ENCODE assay signal across 8 mouse cellular contexts in the genomic region with DNA sequence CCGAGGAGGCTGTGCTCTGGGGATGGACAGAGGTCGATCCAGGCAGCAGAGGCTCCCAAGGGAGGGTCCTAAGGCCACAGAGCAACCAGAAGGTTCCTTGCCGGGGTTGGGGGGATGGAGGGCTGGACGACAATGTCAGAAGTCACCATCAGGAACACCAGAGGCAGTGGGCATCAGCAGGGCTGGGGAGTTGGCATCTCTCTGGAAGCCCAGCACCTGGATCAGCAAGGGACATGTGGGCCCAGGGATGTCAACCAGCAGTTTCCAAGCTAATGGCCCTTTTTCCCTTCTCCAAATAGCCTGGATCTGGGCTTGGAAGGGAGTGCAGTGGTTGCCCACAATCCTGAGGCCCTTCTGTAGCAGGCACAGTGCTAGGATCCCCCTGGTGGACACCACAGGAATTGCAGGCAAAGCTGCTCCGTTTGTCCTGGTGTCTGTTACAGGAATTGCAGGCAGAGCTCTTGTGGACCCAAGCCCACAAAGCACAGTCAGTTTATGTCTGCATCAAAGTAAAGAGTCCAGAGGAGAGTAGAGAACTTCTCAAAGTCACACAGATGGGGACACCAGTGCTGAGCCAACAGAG. TPM values are rescaled to one million over a fixed set of nuclear protein-coding genes. Genes with fewer than 3 reads are reported as not detected.
DNase-seq lines count a peak whose midpoint lies in the region; ATAC-seq and TF ChIP-seq lines count a peak whose summit lies in the region.
"Had no signal": no experiment of that assay in that cellular context is flagged by ENCODE, and none has a peak within 500 bp of the region (broad histone marks: within the 10 kb centered on the region; RNA-seq: fewer than 3 reads in every experiment).

No protein-coding gene starts in this region.

- H3K36me3 ChIP-seq in ES-E14 (ENCODE audit: control insufficient read depth, insufficient read depth, low read length, poor library complexity, severe bottlenecking): no peaks in the 10 kb centered on the region
- H3K36me3 ChIP-seq in forebrain, embryonic 11.5 days (ENCODE audit: control insufficient read depth, insufficient read depth, low read length): no peaks in the 10 kb centered on the region

- no peak overlapping the region for H3K9ac ChIP-seq in ES-E14 (ENCODE audit: insufficient read depth, low read depth, low read length, poor library complexity, severe bottlenecking)
- no peak overlapping the region for H3K9ac ChIP-seq in forebrain, embryonic 11.5 days (ENCODE audit: low read length)

- peaks cover 0 to 28% of the 10 kb centered on the region in 2 experiments; a peak in 2 of 4 replicates for H3K4me1 ChIP-seq in ES-E14 (ENCODE audit: control insufficient read depth in 2 of 2, insufficient read depth in 2 of 2, low read length in 2 of 2, poor library complexity in 1 of 2)
- peaks cover 13% of the 10 kb centered on the region for H3K4me1 ChIP-seq in forebrain, embryonic 11.5 days (replicated peaks; ENCODE audit: control insufficient read depth, insufficient read depth, low read length)

- ATAC-seq in forebrain, embryonic 11.5 days (replicated peaks; ENCODE audit: low FRiP score): peak; percentile 58
- peak; percentile 76 to 77 for ATAC-seq in hematopoietic stem cell, adult 5-6 weeks (replicated peaks in 1 of 2; ENCODE audit: insufficient read depth in 1 of 2, low FRiP score in 2 of 2, low TSS enrichment in 1 of 2, low read depth in 1 of 2, poor library complexity in 2 of 2, severe bottlenecking in 2 of 2)

- H3K4me3 ChIP-seq in ES-E14 (ENCODE audit: insufficient read depth in 1 of 2, low read depth in 1 of 2, low read length in 2 of 2, poor library complexity in 1 of 2, severe bottlenecking in 1 of 2): no peak overlapping the region
- H3K4me3 ChIP-seq in forebrain, embryonic 11.5 days (ENCODE audit: low read depth, low read length): no peak overlapping the region

- no peak overlapping the region for H3K27ac ChIP-seq in ES-E14 (ENCODE audit: insufficient read depth, low read depth, low read length, poor library complexity, severe bottlenecking)
- H3K27ac ChIP-seq in forebrain, embryonic 11.5 days (ENCODE audit: low read depth, low read length): peak overlapping the region; percentile 77

- DNase-seq in ES-E14 (ENCODE audit: low read depth, low spot score): peak; percentile 86
- peak; percentile 87 for DNase-seq in brain, adult 2 months (ENCODE audit: low read depth, low spot score)
- peak; percentile 92 for DNase-seq in forebrain, embryonic 11.5 days (ENCODE audit: low spot score)
- peak; percentile 85 to 87 for DNase-seq in layer of hippocampus, postnatal 10 days (ENCODE audit: low spot score in 2 of 2)
- DNase-seq in lung, postnatal 4 days: peak; percentile 57 to 80
- peak; percentile 72 for DNase-seq in right cerebral cortex, postnatal 14 days

- H3K9me3 ChIP-seq in ES-E14 (ENCODE audit: control insufficient read depth, insufficient read depth, low read depth, low read length): no peaks in the 10 kb centered on the region
- no peaks in the 10 kb centered on the region for H3K9me3 ChIP-seq in forebrain, embryonic 11.5 days (ENCODE audit: control insufficient read depth, low read length)

- WGBS in forebrain, embryonic 11.5 days: 67% methylated on average over 5 of the region's 5 CpGs

- in situ Hi-C loops in ES-E14 (cut with MboI; ENCODE audit: low sequenced_read_pairs in 2 of 2, unreplicated experiment in 2 of 2): loop anchor here in 1 of 2 experiments (10.0 kb wide), 1 partner anchor 198 kb away; no protein-coding TSS in a partner anchor

- H3K4me2 ChIP-seq in forebrain, embryonic 11.5 days (ENCODE audit: low read depth, low read length, severe bottlenecking): no peak overlapping the region

- H3K27me3 ChIP-seq in forebrain, embryonic 11.5 days (ENCODE audit: control insufficient read depth, insufficient read depth, low read length): no peaks in the 10 kb centered on the region

TF ChIP-seq in ES-E14, 5 proteins besides CTCF, POLR2A, EP300 and RAD21:
- peak; percentile 72; the same call in 1 of the 2 replicates for TF ChIP-seq ZC3H11A (IDR thresholded peaks at IDR 0.05; ENCODE audit: borderline replicate concordance, low read depth, low read length)
- no peak for TF ChIP-seq CHD2 (IDR thresholded peaks at IDR 0.05; ENCODE audit: low read depth, low read length)
- TF ChIP-seq HCFC1 (IDR thresholded peaks at IDR 0.05; ENCODE audit: borderline replicate concordance, insufficient read depth, low read length): peak; percentile 50; the same call in 1 of the 2 replicates
- peak; percentile 42; the same call in 1 of the 2 replicates for TF ChIP-seq ZNF384 (IDR thresholded peaks at IDR 0.05; ENCODE audit: low read depth, low read length)
- no peak for TF ChIP-seq MAFK (IDR thresholded peaks at IDR 0.05; ENCODE audit: insufficient read depth, low read depth, low read length)

RNA-seq across cellular contexts. Expression of a gene that starts 1.3 kb away (rescaled TPM):
- 1.5 and 2.6 TPM in 2 replicates for total RNA-seq in ES-E14 (2012; rRNA removed)
- polyA plus RNA-seq in forebrain, embryonic 11.5 days (2014; fragmentation: Nextera tagmentation; extraction: Ambion mirVana): 1.1 and 1.3 TPM in 2 replicates
- total RNA-seq in hematopoietic stem cell, adult 5-6 weeks (2017): 0.20 TPM in 1 of 2 replicates, not detected in the other
- 1 to 10 TPM; 1.5 to 1.7 TPM for total RNA-seq in layer of hippocampus, postnatal 10 days (2021)

RNA-seq across cellular contexts. Expression of a gene that starts 31.5 kb away (rescaled TPM):
- 113 and 172 TPM in 2 replicates for total RNA-seq in ES-E14 (2012; rRNA removed)
- 74.7 and 75.0 TPM in 2 replicates for polyA plus RNA-seq in forebrain, embryonic 11.5 days (2014; fragmentation: Nextera tagmentation; extraction: Ambion mirVana)
- total RNA-seq in hematopoietic stem cell, adult 5-6 weeks (2017): 94.2 and 95.1 TPM in 2 replicates
- total RNA-seq in layer of hippocampus, postnatal 10 days (2021): 100 to 1,000 TPM; 122 to 141 TPM

RNA-seq across cellular contexts. Expression of a gene that starts 31.8 kb away (rescaled TPM):
- 116 and 127 TPM in 2 replicates for total RNA-seq in ES-E14 (2012; rRNA removed)
- 145 and 154 TPM in 2 replicates for polyA plus RNA-seq in forebrain, embryonic 11.5 days (2014; fragmentation: Nextera tagmentation; extraction: Ambion mirVana)
- total RNA-seq in hematopoietic stem cell, adult 5-6 weeks (2017): 65.8 and 86.0 TPM in 2 replicates
- total RNA-seq in layer of hippocampus, postnatal 10 days (2021): 100 to 1,000 TPM; 147 to 185 TPM

RNA-seq across cellular contexts. Expression of a gene that starts 40.6 kb away (rescaled TPM):
- not detected in 2 replicates for total RNA-seq in ES-E14 (2012; rRNA removed)
- polyA plus RNA-seq in forebrain, embryonic 11.5 days (2014; fragmentation: Nextera tagmentation; extraction: Ambion mirVana): not detected in 2 replicates
- not detected in 2 replicates for total RNA-seq in hematopoietic stem cell, adult 5-6 weeks (2017)
- not detected for total RNA-seq in layer of hippocampus, postnatal 10 days (2021)
- polyA plus RNA-seq: liver, embryonic 16.5 days had no signal

RNA-seq across cellular contexts. Expression of a gene that starts 56.7 kb away (rescaled TPM):
- total RNA-seq in ES-E14 (2012; rRNA removed): 236 and 294 TPM in 2 replicates
- 171 and 183 TPM in 2 replicates for polyA plus RNA-seq in forebrain, embryonic 11.5 days (2014; fragmentation: Nextera tagmentation; extraction: Ambion mirVana)
- total RNA-seq in hematopoietic stem cell, adult 5-6 weeks (2017): 65.5 and 76.1 TPM in 2 replicates
- 100 to 1,000 TPM; 137 to 175 TPM for total RNA-seq in layer of hippocampus, postnatal 10 days (2021)
